Mouse (Mus musculus): ENCODE results near the gene Rundc3b.

Rundc3b gene

GRCm38 (mm10) chr5:8488701-8489297 is 134.0 kb downstream of the Rundc3b start:
- DNase-seq, result no peak

- no peak for DNase-seq
Measured at GRCm38 (mm10) chr5:8487989-8488700, 134.6 kb downstream of the Rundc3b start.

- no peak for DNase-seq
Measured at GRCm38 (mm10) chr5:8456561-8456960, 166.2 kb downstream of the Rundc3b start.

GRCm38 (mm10) chr5:8455565-8455964 is 167.2 kb downstream of the Rundc3b start:
- DNase-seq, result no peak

All from right cerebral cortex, postnatal 4 days (tissue).